ENCODE assay signal across 28 mouse cellular contexts in genomic region chr16:97909356-97909755, GRCm38 (mm10). TPM values are rescaled to one million over a fixed set of nuclear protein-coding genes. Genes with fewer than 3 reads are reported as not detected.
DNase-seq lines count a peak whose midpoint lies in the region; ATAC-seq and TF ChIP-seq lines count a peak whose summit lies in the region.
"Had no signal": no experiment of that assay in that cellular context is flagged by ENCODE, and none has a peak within 500 bp of the region (broad histone marks: within the 10 kb centered on the region; RNA-seq: fewer than 3 reads in every experiment).

No protein-coding gene starts in this region.

- TF ChIP-seq CTCF in liver, adult 2 months (IDR thresholded peaks at IDR 0.05; ENCODE audit: low read depth, low read length) = no peak

- no peaks in the 10 kb centered on the region for H3K27me3 ChIP-seq in liver, adult 2 months (ENCODE audit: control insufficient read depth, insufficient read depth, low read length)
- H3K27me3 ChIP-seq: embryonic facial prominence, embryonic 12.5 days; heart, embryonic 15.5 days; hindbrain, embryonic 12.5 days; megakaryocyte, embryonic 14.5 days; midbrain, embryonic 13.5 days; neural tube, embryonic 13.5 days had no signal

- no peak for TF ChIP-seq POLR2A in liver, adult 2 months (IDR thresholded peaks at IDR 0.05; ENCODE audit: extremely low read depth, insufficient read depth, low read length)

- peaks cover 30% of the 10 kb centered on the region for H3K36me3 ChIP-seq in liver, adult 2 months (ENCODE audit: control insufficient read depth, insufficient read depth, low read length)
- H3K36me3 ChIP-seq: embryonic facial prominence, embryonic 12.5 days; hindbrain, embryonic 12.5 days; midbrain, embryonic 13.5 days; neural tube, embryonic 13.5 days had no signal

- ATAC-seq in erythroid progenitor cell, adult 5-6 weeks (replicated peaks; ENCODE audit: low FRiP score, poor library complexity, severe bottlenecking) = peak; percentile 30; the same call in 1 of the 2 replicates
- peak; percentile 29 for ATAC-seq in megakaryocyte progenitor cell, adult 5-6 weeks (replicated peaks; ENCODE audit: poor library complexity)
- ATAC-seq: forebrain, embryonic 16.5 days; intestine, postnatal 0 days; midbrain, embryonic 13.5 days had no signal

- H3K79me2 ChIP-seq in liver, adult 2 months (ENCODE audit: control insufficient read depth, insufficient read depth, low read length) = peaks cover 23% of the 10 kb centered on the region; the same call in 1 of the 2 replicates

- DNase-seq in adrenal gland, postnatal 14 days = peak; percentile 7
- no peak for DNase-seq in adrenal gland, adult (ENCODE audit: inconsistent age in 2 of 2, low spot score in 1 of 2)
- DNase-seq in liver, adult 2 months (ENCODE audit: extremely low read depth, low read depth, low spot score) = peak; percentile 70
- DNase-seq in liver = no peak
- no peak for DNase-seq in lung, postnatal 10 days
- DNase-seq in layer of hippocampus, adult 9-10 months (ENCODE audit: low spot score) = no peak
- DNase-seq: adrenal gland, adult 2 months; embryo, embryonic 11 days; gastrocnemius, postnatal 10 days; heart, postnatal 36 days; kidney, adult 9 months; kidney, postnatal 10 days; lung, embryonic 14.5 days; right cerebral cortex, postnatal 4 days; thymus, adult 2 months; thymus, postnatal 36 days had no signal

- peak overlapping the region; percentile 19; the same call in 1 of the 2 replicates for H3K27ac ChIP-seq in liver, adult 2 months (replicated peaks; ENCODE audit: insufficient read depth, low read depth, low read length)
- H3K27ac ChIP-seq: embryonic facial prominence, embryonic 12.5 days; heart, embryonic 10.5 days; heart, embryonic 15.5 days; hindbrain, embryonic 12.5 days; left cerebral cortex, adult 2 months; midbrain, embryonic 13.5 days; neural tube, embryonic 13.5 days had no signal

- H3K9ac ChIP-seq in liver, adult 2 months (ENCODE audit: low read depth, low read length) = no peak overlapping the region; the same call in 1 of the 2 replicates
- H3K9ac ChIP-seq: embryonic facial prominence, embryonic 12.5 days; heart, embryonic 15.5 days; hindbrain, embryonic 12.5 days; lung, embryonic 14.5 days; midbrain, embryonic 13.5 days; neural tube, embryonic 13.5 days had no signal

- H3K4me1 ChIP-seq in liver, adult 2 months (ENCODE audit: control insufficient read depth, insufficient read depth, low read length) = peaks cover 30% of the 10 kb centered on the region
- H3K4me1 ChIP-seq: embryonic facial prominence, embryonic 12.5 days; hindbrain, embryonic 12.5 days; midbrain, embryonic 13.5 days; neural tube, embryonic 13.5 days had no signal

- H3K4me3 ChIP-seq in liver, adult 2 months (ENCODE audit: insufficient read depth, low read depth, low read length) = no peak overlapping the region
- H3K4me3 ChIP-seq: embryonic facial prominence, embryonic 12.5 days; heart, embryonic 10.5 days; heart, embryonic 15.5 days; hindbrain, embryonic 12.5 days; left cerebral cortex, adult 2 months; megakaryocyte, embryonic 14.5 days; midbrain, embryonic 13.5 days; neural tube, embryonic 13.5 days had no signal

- 86% methylated on average over 1 of the region's 1 CpGs for WGBS in liver, adult 2 months

RNA-seq across cellular contexts. Expression of gene C2cd2, which starts 53.0 kb away (rescaled TPM):
- 27.3 and 38.2 TPM in 2 replicates for total RNA-seq in adrenal gland, postnatal 14 days (2021)
- total RNA-seq in liver, adult 2 months (2014; rRNA removed) = 56.7 and 57.1 TPM in 2 replicates
- 173 and 183 TPM in 2 replicates for polyA plus RNA-seq in liver, adult 2 months (2012; rRNA removed)
- 10.8 and 13.0 TPM in 2 replicates for total RNA-seq in erythroid progenitor cell, adult 5-6 weeks (2015; ENCODE audit: low replicate concordance)
- total RNA-seq in erythroid progenitor cell, adult 5-6 weeks (2017; ENCODE audit: low replicate concordance) = 19.0 and 26.6 TPM in 2 replicates
- total RNA-seq in megakaryocyte progenitor cell, adult 5-6 weeks (2015) = 9.8 and 14.1 TPM in 2 replicates
- total RNA-seq in megakaryocyte progenitor cell, adult 5-6 weeks (2017) = 17.7 and 21.5 TPM in 2 replicates

RNA-seq across cellular contexts. Expression of gene Zbtb21, which starts 53.1 kb away (rescaled TPM):
- 25.9 and 30.6 TPM in 2 replicates for total RNA-seq in adrenal gland, postnatal 14 days (2021)
- total RNA-seq in liver, adult 2 months (2014; rRNA removed) = 4.2 and 5.7 TPM in 2 replicates
- 7.2 and 8.8 TPM in 2 replicates for polyA plus RNA-seq in liver, adult 2 months (2012; rRNA removed)
- 1.7 and 5.0 TPM in 2 replicates for total RNA-seq in erythroid progenitor cell, adult 5-6 weeks (2015; ENCODE audit: low replicate concordance)
- total RNA-seq in erythroid progenitor cell, adult 5-6 weeks (2017; ENCODE audit: low replicate concordance) = 18.7 and 38.0 TPM in 2 replicates
- 9.9 and 18.3 TPM in 2 replicates for total RNA-seq in megakaryocyte progenitor cell, adult 5-6 weeks (2015)
- total RNA-seq in megakaryocyte progenitor cell, adult 5-6 weeks (2017) = 12.0 and 16.8 TPM in 2 replicates

RNA-seq across cellular contexts. Expression of gene Prdm15, which starts 57.7 kb away (rescaled TPM):
- 9.7 and 11.5 TPM in 2 replicates for total RNA-seq in adrenal gland, postnatal 14 days (2021)
- total RNA-seq in liver, adult 2 months (2014; rRNA removed) = 3.0 and 4.9 TPM in 2 replicates
- polyA plus RNA-seq in liver, adult 2 months (2012; rRNA removed) = 2.8 and 6.2 TPM in 2 replicates
- 1.8 and 2.9 TPM in 2 replicates for total RNA-seq in erythroid progenitor cell, adult 5-6 weeks (2015; ENCODE audit: low replicate concordance)
- 0.90 and 2.5 TPM in 2 replicates for total RNA-seq in erythroid progenitor cell, adult 5-6 weeks (2017; ENCODE audit: low replicate concordance)
- 6.6 and 10.9 TPM in 2 replicates for total RNA-seq in megakaryocyte progenitor cell, adult 5-6 weeks (2015)
- total RNA-seq in megakaryocyte progenitor cell, adult 5-6 weeks (2017) = 10.0 and 11.1 TPM in 2 replicates

Comparison
In these comparisons a context has a peak if more than half of its experiments do, and no peak if none do; other contexts are left out.
1. DNase-seq: peak in adrenal gland, postnatal 14 days (single experiment) and liver, adult 2 months (single experiment); none in adrenal gland, adult (0 of 2), liver (single experiment), lung, postnatal 10 days (single experiment) and layer of hippocampus, adult 9-10 months (single experiment).